Mouse (Mus musculus): ENCODE data around the gene Smim13.
"Not testable (repeated sequence)": the region's sequence is repeated elsewhere in the genome, so short reads cannot be mapped to it uniquely, and the experiment has no call there.

The Smim13 gene

GRCm38 (mm10) chr13:41244306-41244830 is 5.3 kb upstream of the Smim13 start:
- Histone ChIP-seq H3K27me3 (ENCODE audit: insufficient read depth, low read length) (peaks cover 3% of the 10 kb centered on the region; the same call in 1 of the 2 replicates), H3K4me1 (replicated peaks; ENCODE audit: low read depth, low read length) (peaks cover 12% of the 10 kb centered on the region), H3K9me3 (ENCODE audit: low read length) (no peaks in the 10 kb centered on the region), H3K4me3 (replicated peaks; ENCODE audit: low read length) (no peak overlapping the region), H3K36me3 (ENCODE audit: insufficient read depth, low read length) (no peaks in the 10 kb centered on the region)
- TF ChIP-seq CTCF (conservative IDR thresholded peaks at IDR 0.05; ENCODE audit: low read length) (no peak), POU5F1 (IDR thresholded peaks at IDR 0.05; ENCODE audit: borderline replicate concordance, low read length) (no peak), NANOG (IDR thresholded peaks at IDR 0.05; ENCODE audit: borderline replicate concordance, low read length) (no peak)

- Histone ChIP-seq H3K4me1 (replicated peaks; ENCODE audit: low read depth, low read length) (peaks cover 41% of the 10 kb centered on the region), H3K9me3 (ENCODE audit: low read length) (no peaks in the 10 kb centered on the region), H3K36me3 (ENCODE audit: insufficient read depth, low read length) (no peaks in the 10 kb centered on the region), H3K27me3 (ENCODE audit: insufficient read depth, low read length) (no peaks in the 10 kb centered on the region; the same call in 1 of the 2 replicates), H3K4me3 (replicated peaks; ENCODE audit: low read length) (peak overlapping the region; percentile 89)
- no peak for TF ChIP-seq NANOG (IDR thresholded peaks at IDR 0.05; ENCODE audit: borderline replicate concordance, low read length)
- no peak for TF ChIP-seq CTCF (conservative IDR thresholded peaks at IDR 0.05; ENCODE audit: low read length)
- TF ChIP-seq POU5F1 (IDR thresholded peaks at IDR 0.05; ENCODE audit: borderline replicate concordance, low read length): no peak
Observed at GRCm38 (mm10) chr13:41248751-41249520, 708 bp upstream of the Smim13 start.

GRCm38 (mm10) chr13:41250318-41250981 is 806 bp downstream of the Smim13 start:
- TF ChIP-seq POU5F1 (IDR thresholded peaks at IDR 0.05; ENCODE audit: borderline replicate concordance, low read length): no peak
- TF ChIP-seq NANOG (IDR thresholded peaks at IDR 0.05; ENCODE audit: borderline replicate concordance, low read length): no peak
- no peak for TF ChIP-seq CTCF (conservative IDR thresholded peaks at IDR 0.05; ENCODE audit: low read length)
- no peaks in the 10 kb centered on the region; the same call in 1 of the 2 replicates for H3K27me3 ChIP-seq (ENCODE audit: insufficient read depth, low read length)
- no peaks in the 10 kb centered on the region for H3K9me3 ChIP-seq (ENCODE audit: low read length)
- H3K4me1 ChIP-seq (replicated peaks; ENCODE audit: low read depth, low read length): peaks cover 41% of the 10 kb centered on the region
- peak overlapping the region; percentile 89 for H3K4me3 ChIP-seq (replicated peaks; ENCODE audit: low read length)
- no peaks in the 10 kb centered on the region for H3K36me3 ChIP-seq (ENCODE audit: insufficient read depth, low read length)

- H3K4me3 ChIP-seq (replicated peaks; ENCODE audit: low read length); H3K36me3 ChIP-seq (ENCODE audit: insufficient read depth, low read length); H3K9me3 ChIP-seq (ENCODE audit: low read length); H3K27me3 ChIP-seq (ENCODE audit: insufficient read depth, low read length): not testable (repeated sequence)
- H3K4me1 ChIP-seq (replicated peaks; ENCODE audit: low read depth, low read length): peaks cover 41% of the 10 kb centered on the region
Observed at GRCm38 (mm10) chr13:41251232-41251631, 1.6 kb downstream of the Smim13 start.

- Histone ChIP-seq H3K27me3 (ENCODE audit: insufficient read depth, low read length) (no peaks in the 10 kb centered on the region), H3K4me3 (replicated peaks; ENCODE audit: low read length) (0 out of 2 replicates have a peak overlapping the region, but pooled peaks have one; percentile 20), H3K4me1 (replicated peaks; ENCODE audit: low read depth, low read length) (peaks cover 41% of the 10 kb centered on the region), H3K36me3 (ENCODE audit: insufficient read depth, low read length) (no peaks in the 10 kb centered on the region), H3K9me3 (ENCODE audit: low read length) (no peaks in the 10 kb centered on the region)
- TF ChIP-seq CTCF (conservative IDR thresholded peaks at IDR 0.05; ENCODE audit: low read length): no peak
- no peak for TF ChIP-seq NANOG (IDR thresholded peaks at IDR 0.05; ENCODE audit: borderline replicate concordance, low read length)
- no peak for TF ChIP-seq POU5F1 (IDR thresholded peaks at IDR 0.05; ENCODE audit: borderline replicate concordance, low read length)
Observed at GRCm38 (mm10) chr13:41251667-41252066, 2.0 kb downstream of the Smim13 start.

- no peak for TF ChIP-seq CTCF (conservative IDR thresholded peaks at IDR 0.05; ENCODE audit: low read length)
- TF ChIP-seq NANOG (IDR thresholded peaks at IDR 0.05; ENCODE audit: borderline replicate concordance, low read length): no peak
- no peaks in the 10 kb centered on the region for H3K9me3 ChIP-seq (ENCODE audit: low read length)
- no peaks in the 10 kb centered on the region for H3K36me3 ChIP-seq (ENCODE audit: insufficient read depth, low read length)
- 0 out of 2 replicates have a peak overlapping the region, but pooled peaks have one; percentile 20 for H3K4me3 ChIP-seq (replicated peaks; ENCODE audit: low read length)
- H3K27me3 ChIP-seq (ENCODE audit: insufficient read depth, low read length): no peaks in the 10 kb centered on the region
- peaks cover 41% of the 10 kb centered on the region for H3K4me1 ChIP-seq (replicated peaks; ENCODE audit: low read depth, low read length)
Observed at GRCm38 (mm10) chr13:41252141-41252540, 2.5 kb downstream of the Smim13 start.

- Histone ChIP-seq H3K4me1 (replicated peaks; ENCODE audit: low read depth, low read length) (peaks cover 41% of the 10 kb centered on the region), H3K36me3 (ENCODE audit: insufficient read depth, low read length) (no peaks in the 10 kb centered on the region), H3K4me3 (replicated peaks; ENCODE audit: low read length) (no peak overlapping the region), H3K9me3 (ENCODE audit: low read length) (no peaks in the 10 kb centered on the region), H3K27me3 (ENCODE audit: insufficient read depth, low read length) (no peaks in the 10 kb centered on the region)
- TF ChIP-seq NANOG (IDR thresholded peaks at IDR 0.05; ENCODE audit: borderline replicate concordance, low read length) (no peak), CTCF (conservative IDR thresholded peaks at IDR 0.05; ENCODE audit: low read length) (no peak)
Observed at GRCm38 (mm10) chr13:41252736-41253135, 3.1 kb downstream of the Smim13 start.

- H3K4me3 ChIP-seq (replicated peaks; ENCODE audit: low read length): no peak overlapping the region
- peaks cover 23% of the 10 kb centered on the region for H3K4me1 ChIP-seq (replicated peaks; ENCODE audit: low read depth, low read length)
- no peaks in the 10 kb centered on the region for H3K36me3 ChIP-seq (ENCODE audit: insufficient read depth, low read length)
- no peaks in the 10 kb centered on the region for H3K27me3 ChIP-seq (ENCODE audit: insufficient read depth, low read length)
- TF ChIP-seq POU5F1 (IDR thresholded peaks at IDR 0.05; ENCODE audit: borderline replicate concordance, low read length): no peak
- no peak for TF ChIP-seq CTCF (conservative IDR thresholded peaks at IDR 0.05; ENCODE audit: low read length)
- TF ChIP-seq NANOG (IDR thresholded peaks at IDR 0.05; ENCODE audit: borderline replicate concordance, low read length): no peak
- H3K9me3 ChIP-seq (ENCODE audit: low read length): no peaks in the 10 kb centered on the region
Observed at GRCm38 (mm10) chr13:41256126-41256525, 6.5 kb downstream of the Smim13 start.
